Comparison of ENCODE assay signal across 15 mouse cellular contexts in genomic region chr19:48411332-48411731, GRCm38 (mm10).
A peak's percentile ranks its signal among the peaks of the same experiment; 100 is the strongest.
DNase-seq lines count a peak whose midpoint lies in the region; ATAC-seq and TF ChIP-seq lines count a peak whose summit lies in the region.
"Had no signal": no experiment of that assay in that cellular context is flagged by ENCODE, and none has a peak within 500 bp of the region (broad histone marks: within the 10 kb centered on the region; RNA-seq: fewer than 3 reads in every experiment).

No protein-coding gene starts in this region.

- H3K9me3 ChIP-seq in hindbrain, postnatal 0 days (ENCODE audit: low read length): no peaks in the 10 kb centered on the region
- no peaks in the 10 kb centered on the region for H3K9me3 ChIP-seq in hindbrain, embryonic 10.5 days
- H3K9me3 ChIP-seq: forebrain, embryonic 10.5 days; liver, embryonic 15.5 days; midbrain, embryonic 12.5 days; neural tube, embryonic 12.5 days had no signal

- TF ChIP-seq POLR2A in lung, adult 2 months (IDR thresholded peaks at IDR 0.05; ENCODE audit: borderline replicate concordance, extremely low read depth, low read depth, low read length): no peak

- H3K4me3 ChIP-seq in hindbrain, postnatal 0 days (ENCODE audit: low read length): no peak overlapping the region
- H3K4me3 ChIP-seq in hindbrain, embryonic 10.5 days: no peak overlapping the region
- no peak overlapping the region for H3K4me3 ChIP-seq in lung, adult 2 months (replicated peaks; ENCODE audit: extremely low read depth, low read depth, low read length)
- H3K4me3 ChIP-seq: forebrain, embryonic 10.5 days; liver, embryonic 15.5 days; midbrain, embryonic 12.5 days; neural tube, embryonic 12.5 days had no signal

- H3K36me3 ChIP-seq in hindbrain, postnatal 0 days (ENCODE audit: insufficient read depth, low read length): no peaks in the 10 kb centered on the region
- no peaks in the 10 kb centered on the region for H3K36me3 ChIP-seq in hindbrain, embryonic 10.5 days
- H3K36me3 ChIP-seq: forebrain, embryonic 10.5 days; liver, embryonic 15.5 days; midbrain, embryonic 12.5 days; neural tube, embryonic 12.5 days had no signal

- DNase-seq in cerebellum, postnatal 10 days: peak; percentile 50 to 58
- DNase-seq in cerebellum, adult 18-20 months: no peak
- peak; percentile 39 for DNase-seq in hindbrain, postnatal 0 days (ENCODE audit: low spot score)
- DNase-seq in hindbrain, embryonic 10.5 days (ENCODE audit: low spot score): no peak
- DNase-seq in lung, postnatal 14 days: peak; percentile 5
- no peak for DNase-seq in lung, adult 2 months
- peak; percentile 32 for DNase-seq in embryo, embryonic 9.5 days (ENCODE audit: extremely low spot score)
- no peak for DNase-seq in urinary bladder, postnatal 25 days (ENCODE audit: low spot score)
- DNase-seq: adrenal gland, postnatal 10 days; gastrocnemius, postnatal 25 days had no signal

- H3K27me3 ChIP-seq in hindbrain, postnatal 0 days (ENCODE audit: insufficient read depth, low read length): no peaks in the 10 kb centered on the region
- no peaks in the 10 kb centered on the region for H3K27me3 ChIP-seq in hindbrain, embryonic 10.5 days (ENCODE audit: insufficient read depth, poor library complexity, severe bottlenecking)
- H3K27me3 ChIP-seq: liver, embryonic 15.5 days; midbrain, embryonic 12.5 days; neural tube, embryonic 12.5 days had no signal

- H3K27ac ChIP-seq in hindbrain, postnatal 0 days: no peak overlapping the region
- H3K27ac ChIP-seq in hindbrain, embryonic 10.5 days: no peak overlapping the region
- H3K27ac ChIP-seq: forebrain, embryonic 10.5 days; liver, embryonic 15.5 days; midbrain, embryonic 12.5 days; neural tube, embryonic 12.5 days had no signal

- H3K4me2 ChIP-seq in hindbrain, postnatal 0 days (ENCODE audit: low read depth, low read length): no peak overlapping the region
- H3K4me2 ChIP-seq: liver, embryonic 15.5 days; midbrain, embryonic 12.5 days; neural tube, embryonic 12.5 days had no signal

- no peak for ATAC-seq in hindbrain, postnatal 0 days
- ATAC-seq: inflammation-experienced regulatory T-cells, adult 6 months had no signal

- H3K4me1 ChIP-seq in hindbrain, postnatal 0 days (ENCODE audit: insufficient read depth, low read length): no peaks in the 10 kb centered on the region
- no peaks in the 10 kb centered on the region for H3K4me1 ChIP-seq in hindbrain, embryonic 10.5 days (replicated peaks)
- H3K4me1 ChIP-seq in lung, adult 2 months (ENCODE audit: control insufficient read depth, insufficient read depth, low read length): no peaks in the 10 kb centered on the region
- H3K4me1 ChIP-seq: forebrain, embryonic 10.5 days; liver, embryonic 15.5 days; midbrain, embryonic 12.5 days; neural tube, embryonic 12.5 days had no signal

- no peak overlapping the region for H3K9ac ChIP-seq in hindbrain, postnatal 0 days (replicated peaks; ENCODE audit: low read length)
- H3K9ac ChIP-seq: liver, embryonic 15.5 days; midbrain, embryonic 12.5 days; neural tube, embryonic 12.5 days had no signal

- TF ChIP-seq CTCF in hindbrain, postnatal 0 days (IDR thresholded peaks at IDR 0.05; ENCODE audit: low read depth): peak; percentile 63
- TF ChIP-seq CTCF in lung, adult 2 months (IDR thresholded peaks at IDR 0.05; ENCODE audit: insufficient read depth, low read length): no peak

- 41% methylated on average over 2 of the region's 2 CpGs for WGBS in hindbrain, postnatal 0 days
- WGBS in hindbrain, embryonic 10.5 days: 48% methylated on average over 2 of the region's 2 CpGs
- WGBS in lung, adult 2 months: 46% methylated on average over 2 of the region's 2 CpGs

Comparison
In these comparisons a context has a peak if more than half of its experiments do, and no peak if none do; other contexts are left out.
1. DNase-seq: peak in cerebellum, postnatal 10 days (2 of 2), hindbrain, postnatal 0 days (single experiment), lung, postnatal 14 days (single experiment) and embryo, embryonic 9.5 days (single experiment); none in cerebellum, adult 18-20 months (0 of 2), hindbrain, embryonic 10.5 days (single experiment), lung, adult 2 months (single experiment) and urinary bladder, postnatal 25 days (single experiment).